Mouse (Mus musculus): ENCODE measurements around the gene Slc29a3.

DNA sequence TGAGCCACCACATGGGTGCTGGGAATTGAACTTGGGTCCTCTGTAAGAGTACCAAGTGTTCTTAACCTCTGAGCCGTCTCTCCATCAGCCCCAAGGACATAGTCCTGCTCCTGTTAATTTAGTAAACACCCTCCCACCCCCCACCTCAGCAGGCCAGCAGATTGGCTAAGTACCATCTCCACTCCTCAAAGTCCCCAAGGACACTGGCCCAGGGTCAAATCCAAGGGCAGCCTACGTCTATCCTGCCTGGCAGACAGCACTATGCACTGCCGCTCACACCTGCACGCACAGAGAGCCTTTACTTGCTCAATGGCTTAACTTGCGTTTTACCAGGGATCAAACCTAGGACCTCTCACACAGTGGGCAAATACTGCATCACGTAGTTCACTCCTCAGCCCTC is 9.7 kb downstream of the Slc29a3 start:
- no peak for TF ChIP-seq POLR2A (IDR thresholded peaks at IDR 0.05; ENCODE audit: low read depth, low read length)
- TF ChIP-seq CTCF (conservative IDR thresholded peaks at IDR 0.05; ENCODE audit: insufficient read depth, insufficient read length, low read depth, low read length) = no peak
